Mouse (Mus musculus) spleen, embryonic (tissue): ENCODE measurements around the gene Mapt.

ENCODE experiments used
- CTCF ChIA-PET: fragments of 350-600 bp; sonication (Branson Sonifier 250); formaldehyde crosslinking; loops from one replicate; lab custom pipeline; 2022; lab: Charles Lee

Mapt gene

DNA sequence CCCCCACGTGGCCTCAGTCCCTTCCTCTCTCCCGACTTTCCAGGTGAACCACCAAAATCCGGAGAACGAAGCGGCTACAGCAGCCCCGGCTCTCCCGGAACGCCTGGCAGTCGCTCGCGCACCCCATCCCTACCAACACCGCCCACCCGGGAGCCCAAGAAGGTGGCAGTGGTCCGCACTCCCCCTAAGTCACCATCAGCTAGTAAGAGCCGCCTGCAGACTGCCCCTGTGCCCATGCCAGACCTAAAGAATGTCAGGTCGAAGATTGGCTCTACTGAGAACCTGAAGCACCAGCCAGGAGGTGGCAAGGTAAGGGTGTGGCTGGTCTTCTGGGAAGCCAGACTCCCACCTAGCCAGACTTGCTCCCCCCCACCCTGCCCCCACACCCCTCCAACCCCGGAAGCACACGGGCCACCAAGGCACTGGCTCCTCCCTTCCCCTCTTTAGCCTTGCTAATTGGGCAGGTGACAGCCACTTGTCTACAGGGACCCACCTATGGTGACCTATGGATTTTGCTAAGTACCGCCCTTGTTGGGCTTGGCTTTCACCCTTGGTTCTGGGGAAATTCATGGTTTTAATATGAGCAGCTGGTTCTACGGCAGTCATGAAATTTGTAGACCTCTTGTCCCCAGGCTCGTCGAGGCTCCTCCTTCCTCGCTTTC lies 79.2 kb downstream of the Mapt start:
- CTCF ChIA-PET, result no interaction called here

DNA sequence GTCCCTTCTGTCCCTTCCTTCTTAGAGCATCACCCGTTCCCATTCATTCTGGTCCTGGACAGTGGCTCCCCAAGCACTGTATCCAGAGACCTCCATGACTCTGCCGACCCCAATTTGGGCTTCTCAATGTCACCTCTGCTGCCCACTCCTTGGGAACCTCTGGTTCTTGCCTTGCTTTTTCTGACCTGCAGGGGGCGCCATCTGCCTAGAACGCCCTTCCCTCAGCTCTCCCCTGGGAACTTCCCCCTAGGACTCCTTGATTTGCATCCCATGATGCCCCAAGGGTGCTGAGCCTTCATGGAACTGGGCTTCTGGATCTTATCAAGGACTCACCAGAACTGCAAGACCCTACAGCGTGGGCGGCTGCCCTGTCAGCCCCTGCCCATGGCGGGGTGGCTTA lies 80.5 kb downstream of the Mapt start:
- CTCF ChIA-PET, result no interaction called here

DNA sequence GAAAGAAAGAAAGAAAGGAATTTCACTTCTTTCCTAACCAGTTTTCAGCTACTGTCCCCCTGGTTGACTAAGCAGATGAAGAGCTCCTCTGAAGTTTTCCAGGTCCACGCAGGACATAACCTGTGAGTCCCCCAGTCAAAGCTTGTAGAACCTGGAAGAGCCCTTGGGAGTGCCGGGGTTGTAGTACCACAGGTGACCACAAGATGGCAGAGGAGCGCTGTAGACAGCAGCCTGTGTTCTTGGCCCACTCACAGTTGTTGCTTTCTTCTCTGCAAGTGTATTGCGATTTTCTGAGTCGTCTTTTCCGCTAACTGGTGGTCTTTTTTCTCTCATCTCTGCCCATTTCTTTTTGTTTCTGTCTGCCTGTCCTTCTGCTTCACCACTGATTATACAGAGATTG lies 84.5 kb downstream of the Mapt start:
- CTCF ChIA-PET, result interaction anchor here (0.5 to 0.7 kb wide), 4 partner anchors 28 to 152 kb away, joined by 4 to 7 read pairs (median 5); partner anchors contain the start of gene Kansl1

DNA sequence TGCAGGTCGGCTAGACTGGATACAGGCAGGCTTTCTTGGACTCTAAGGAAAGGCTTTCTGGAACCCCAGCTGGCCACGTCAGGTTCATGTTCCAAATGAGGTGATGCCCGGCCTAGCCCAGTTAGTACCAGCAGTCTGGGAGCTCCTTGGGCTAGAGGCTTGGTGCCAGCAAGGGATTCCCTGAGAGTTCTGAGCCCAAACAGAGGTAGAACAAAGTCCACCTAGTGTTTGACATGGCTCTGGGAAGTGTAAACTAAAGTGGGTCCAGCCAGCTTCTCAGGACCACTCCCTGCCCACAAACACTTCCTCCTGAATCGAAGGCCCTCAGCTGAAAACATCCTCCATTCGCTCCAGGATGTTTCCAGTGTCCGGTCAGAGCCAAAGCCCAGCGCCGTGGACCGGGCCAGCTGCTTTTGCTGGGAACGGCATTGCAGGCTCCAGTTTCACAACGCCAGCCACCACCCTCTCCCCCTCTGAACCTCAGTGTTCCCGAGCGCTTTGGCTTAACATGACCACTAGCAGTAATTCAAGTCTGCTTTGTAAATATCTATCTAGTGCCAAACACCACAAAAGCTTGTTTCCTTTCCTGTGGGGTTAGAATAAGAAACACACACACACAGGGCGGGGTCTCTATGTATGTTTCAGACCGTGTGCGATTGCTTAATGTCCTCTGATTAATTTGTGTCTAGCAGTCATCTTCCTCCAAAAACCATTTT lies 85.7 kb downstream of the Mapt start:
- CTCF ChIA-PET, result interaction anchor here (0.8 to 1.4 kb wide), 3 partner anchors 56 to 143 kb away, joined by 3 to 4 read pairs (median 3); no protein-coding TSS in a partner anchor

DNA sequence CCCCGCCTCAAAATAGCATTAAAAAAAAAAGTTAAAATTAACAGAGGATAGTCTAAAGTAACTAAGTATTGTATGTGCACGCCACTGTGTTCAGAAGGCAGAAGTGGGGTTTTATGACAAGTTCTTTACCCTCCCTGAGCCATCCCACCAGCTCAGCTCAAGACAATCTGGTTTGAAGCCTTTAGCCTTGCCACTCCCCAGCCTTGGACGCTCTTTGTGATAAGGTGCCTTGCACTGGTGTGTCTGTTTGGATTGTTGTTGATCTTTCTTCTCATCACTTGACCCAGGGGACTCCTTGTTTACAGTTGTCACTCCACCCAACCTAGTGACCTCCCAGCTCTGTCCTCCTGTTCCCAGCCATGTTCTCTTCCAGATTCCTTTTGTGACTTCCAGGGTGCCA lies 86.4 kb downstream of the Mapt start:
- CTCF ChIA-PET, result interaction anchor here (1.4 kb wide), 1 partner anchor 142 kb away, joined by 3 read pairs; no protein-coding TSS in a partner anchor

DNA sequence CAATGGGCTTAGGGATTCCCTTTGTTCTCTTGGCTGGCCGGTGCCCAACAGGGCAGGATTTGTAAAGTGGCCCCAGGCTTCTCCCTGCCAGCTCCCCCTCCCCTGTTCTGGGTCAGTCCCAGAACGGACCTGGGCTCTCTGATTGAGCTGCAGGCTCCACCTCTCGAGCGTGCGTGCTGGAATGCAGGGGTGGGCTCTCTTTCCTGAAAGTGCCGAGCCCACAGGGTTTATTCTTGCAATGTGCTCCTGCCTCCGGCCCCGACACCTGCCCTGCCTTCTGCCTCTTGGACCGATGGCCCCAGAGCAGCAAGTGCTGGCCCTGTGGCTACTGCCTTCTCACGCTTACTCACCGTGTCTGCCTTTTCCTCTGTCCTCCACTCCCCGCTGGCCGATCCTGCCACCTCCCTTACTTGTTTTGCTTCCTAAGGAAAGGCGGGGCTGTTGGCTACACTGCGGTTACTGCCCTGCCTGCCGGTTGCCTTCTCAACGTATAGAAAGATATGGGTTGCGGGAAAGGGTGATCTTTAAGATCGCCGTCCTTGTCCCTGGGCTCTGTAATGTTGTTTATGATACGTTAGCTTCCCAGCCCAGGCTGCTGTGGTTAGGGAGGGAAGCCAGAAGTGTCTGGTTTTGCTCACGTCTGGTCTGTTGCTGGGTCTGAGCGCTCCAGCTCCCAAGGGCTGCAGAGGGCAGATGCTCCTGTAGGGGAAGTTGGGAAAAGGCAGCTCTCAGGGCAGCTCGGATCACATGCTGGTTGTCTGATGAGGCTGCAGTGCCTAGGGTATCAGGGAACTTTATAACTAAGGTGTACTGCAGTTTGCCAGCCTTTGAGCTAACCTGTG lies 88.0 kb downstream of the Mapt start:
- CTCF ChIA-PET, result no interaction called here

DNA sequence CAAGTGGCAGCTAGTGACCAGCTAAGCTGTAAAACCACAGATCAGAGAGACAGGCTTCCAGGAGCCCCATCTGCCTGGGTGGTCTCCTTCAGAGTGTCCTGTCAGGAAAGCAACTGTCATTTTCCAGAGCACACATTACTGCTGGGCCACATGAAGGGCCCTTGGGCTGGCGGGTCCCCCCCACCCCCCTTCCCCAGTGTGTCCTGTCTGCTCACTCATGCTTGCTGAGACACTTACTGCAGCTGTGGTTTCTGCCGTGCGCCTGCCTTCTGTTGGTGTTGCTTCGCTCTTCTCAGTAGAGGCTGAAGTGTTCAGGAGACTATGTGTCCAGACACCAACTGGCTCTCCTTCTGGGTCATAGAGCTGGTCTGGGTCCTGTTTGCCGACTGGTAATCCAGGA lies 89.3 kb downstream of the Mapt start:
- CTCF ChIA-PET, result no interaction called here

DNA sequence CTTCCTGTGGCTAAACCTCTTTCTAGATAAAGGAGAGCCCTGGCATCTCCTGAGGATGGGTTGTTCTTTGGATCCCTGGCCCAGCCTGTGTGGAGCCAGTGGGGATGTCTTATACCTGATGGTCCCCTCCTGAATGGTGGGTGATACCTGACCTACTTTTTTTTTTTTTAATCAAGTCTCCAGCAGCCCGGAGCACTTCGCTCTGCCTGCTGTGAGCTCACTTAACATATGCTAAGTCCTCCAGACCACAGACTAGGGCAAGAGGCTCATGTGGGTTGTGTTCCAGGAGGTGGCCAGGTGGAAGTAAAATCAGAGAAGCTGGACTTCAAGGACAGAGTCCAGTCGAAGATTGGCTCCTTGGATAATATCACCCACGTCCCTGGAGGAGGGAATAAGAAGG lies 91.0 kb downstream of the Mapt start:
- CTCF ChIA-PET, result no interaction called here

DNA sequence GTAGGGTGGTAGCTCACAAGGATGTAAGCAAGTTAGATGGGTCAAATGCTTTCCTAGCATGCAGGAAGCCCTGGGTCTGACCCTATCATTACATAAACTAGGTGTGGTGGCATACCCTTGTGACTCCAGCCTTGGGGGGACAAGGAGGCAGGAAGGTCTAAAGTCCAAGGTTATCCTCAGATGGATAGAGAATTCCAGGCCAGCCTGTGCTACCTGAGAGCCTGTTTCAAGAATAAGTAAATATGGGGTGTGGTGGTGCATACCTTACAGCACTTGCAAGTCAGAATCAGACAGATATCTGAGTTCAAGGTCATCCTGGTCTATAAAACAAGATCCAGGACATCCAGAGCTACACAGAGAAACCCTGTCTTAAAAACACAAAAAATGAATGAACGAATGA lies 96.3 kb downstream of the Mapt start:
- CTCF ChIA-PET, result no interaction called here

DNA sequence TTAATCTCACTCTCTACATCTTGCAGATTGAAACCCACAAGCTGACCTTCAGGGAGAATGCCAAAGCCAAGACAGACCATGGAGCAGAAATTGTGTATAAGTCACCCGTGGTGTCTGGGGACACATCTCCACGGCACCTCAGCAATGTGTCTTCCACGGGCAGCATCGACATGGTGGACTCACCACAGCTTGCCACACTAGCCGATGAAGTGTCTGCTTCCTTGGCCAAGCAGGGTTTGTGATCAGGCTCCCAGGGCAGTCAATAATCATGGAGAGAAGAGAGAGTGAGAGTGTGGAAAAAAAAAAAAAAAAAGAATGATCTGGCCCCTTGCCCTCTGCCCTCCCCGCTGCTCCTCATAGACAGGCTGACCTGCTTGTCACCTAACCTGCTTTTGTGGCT lies 96.8 kb downstream of the Mapt start:
- CTCF ChIA-PET, result no interaction called here

DNA sequence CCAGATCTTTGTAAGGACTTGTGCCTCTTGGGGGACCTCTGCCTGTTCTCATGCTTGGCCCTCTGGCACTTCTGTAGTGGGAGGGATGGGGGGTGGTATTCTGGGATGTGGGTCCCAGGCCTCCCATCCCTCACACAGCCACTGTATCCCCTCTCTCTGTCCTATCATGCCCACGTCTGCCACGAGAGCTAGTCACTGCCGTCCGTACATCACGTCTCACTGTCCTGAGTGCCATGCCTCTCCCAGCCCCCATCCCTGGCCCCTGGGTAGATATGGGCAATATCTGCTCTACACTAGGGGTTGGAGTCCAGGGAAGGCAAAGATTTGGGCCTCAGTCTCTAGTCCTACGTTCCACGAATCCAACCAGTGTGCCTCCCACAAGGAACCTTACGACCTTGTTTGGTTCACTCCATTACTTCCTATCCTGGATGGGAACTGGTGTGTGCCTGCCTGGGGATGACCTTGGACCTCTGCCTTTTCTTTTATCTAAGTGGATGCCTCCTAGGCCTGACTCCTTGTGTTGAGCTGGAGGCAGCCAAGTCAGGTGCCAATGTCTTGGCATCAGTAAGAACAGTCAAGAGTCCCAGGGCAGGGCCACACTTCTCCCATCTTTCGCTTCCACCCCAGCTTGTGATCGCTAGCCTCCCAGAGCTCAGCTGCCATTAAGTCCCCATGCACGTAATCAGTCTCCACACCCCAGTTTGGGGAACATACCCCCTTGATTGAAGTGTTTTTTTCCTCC lies 98.2 kb downstream of the Mapt start:
- CTCF ChIA-PET, result no interaction called here

DNA sequence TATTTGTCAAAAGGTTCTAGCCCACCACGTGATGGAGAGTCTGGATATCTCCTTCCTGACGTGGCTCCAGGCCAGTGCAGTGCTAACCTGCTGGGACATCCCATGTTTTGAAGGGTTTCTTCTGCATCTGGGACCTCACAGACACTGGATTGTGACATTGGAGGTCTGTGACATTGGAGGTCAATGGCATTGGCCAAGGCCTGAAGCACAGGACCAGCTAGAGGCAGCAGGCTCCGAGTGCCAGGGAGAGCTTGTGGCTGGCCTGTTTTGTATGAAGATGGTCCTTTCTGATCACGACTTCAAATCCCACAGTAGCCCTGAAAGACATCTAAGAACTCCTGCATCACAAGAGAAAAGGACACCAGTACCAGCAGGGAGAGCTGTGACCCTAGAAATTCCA lies 99.0 kb downstream of the Mapt start:
- CTCF ChIA-PET, result no interaction called here

DNA sequence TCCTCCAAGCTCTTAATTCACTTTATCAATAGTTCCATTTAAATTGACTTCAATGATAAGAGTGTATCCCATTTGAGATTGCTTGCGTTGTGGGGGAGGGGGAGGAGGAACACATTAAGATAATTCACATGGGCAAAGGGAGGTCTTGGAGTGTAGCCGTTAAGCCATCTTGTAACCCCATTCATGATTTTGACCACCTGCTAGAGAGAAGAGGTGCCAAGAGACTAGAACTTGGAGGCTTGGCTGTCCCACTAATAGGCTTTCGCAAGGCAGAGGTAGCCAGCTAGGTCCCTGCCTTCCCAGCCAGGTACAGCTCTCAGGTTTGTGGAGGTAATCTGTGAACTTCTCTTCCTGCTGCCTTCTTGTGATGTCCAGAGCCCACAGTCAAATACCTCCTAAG lies 100.0 kb downstream of the Mapt start:
- CTCF ChIA-PET, result no interaction called here

DNA sequence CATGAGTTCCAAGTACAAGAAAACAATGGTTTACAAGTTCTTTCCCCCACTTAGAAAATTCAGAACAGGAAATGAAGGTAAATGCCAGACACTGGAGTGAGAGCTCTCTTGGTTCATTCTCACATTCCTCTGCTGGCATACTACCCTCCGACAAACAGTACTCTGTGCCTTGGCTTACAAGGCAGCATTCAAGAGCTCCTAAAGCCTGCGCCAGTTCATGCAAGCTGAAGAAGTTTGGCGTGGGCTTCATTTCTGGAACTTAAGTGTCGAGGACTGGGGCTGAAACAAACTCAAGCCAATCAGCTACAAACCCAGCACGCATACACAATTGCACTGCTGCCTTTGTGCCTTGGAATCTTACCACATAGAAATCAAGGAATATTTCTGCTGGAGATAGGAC lies 100.9 kb downstream of the Mapt start:
- CTCF ChIA-PET, result no interaction called here

DNA sequence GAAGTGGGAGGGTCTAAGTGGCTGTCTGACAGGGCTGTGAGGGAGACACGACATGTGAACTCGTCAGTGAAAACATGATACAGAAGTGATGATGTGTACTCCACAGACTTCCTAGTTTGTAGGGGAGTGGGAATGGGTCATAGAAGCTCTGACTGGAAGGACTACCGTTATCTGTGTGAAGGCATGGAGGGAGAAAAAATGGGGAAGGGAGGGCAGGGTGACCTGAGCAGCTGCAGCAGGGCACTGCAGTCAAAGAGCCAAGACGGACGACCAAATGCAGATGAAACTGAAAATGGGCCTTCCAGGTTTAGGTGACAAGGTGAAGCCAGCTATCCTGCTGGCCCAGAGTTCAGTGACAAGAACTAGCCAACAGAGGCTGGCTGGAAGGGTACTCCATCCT lies 102.9 kb downstream of the Mapt start:
- CTCF ChIA-PET, result no interaction called here

DNA sequence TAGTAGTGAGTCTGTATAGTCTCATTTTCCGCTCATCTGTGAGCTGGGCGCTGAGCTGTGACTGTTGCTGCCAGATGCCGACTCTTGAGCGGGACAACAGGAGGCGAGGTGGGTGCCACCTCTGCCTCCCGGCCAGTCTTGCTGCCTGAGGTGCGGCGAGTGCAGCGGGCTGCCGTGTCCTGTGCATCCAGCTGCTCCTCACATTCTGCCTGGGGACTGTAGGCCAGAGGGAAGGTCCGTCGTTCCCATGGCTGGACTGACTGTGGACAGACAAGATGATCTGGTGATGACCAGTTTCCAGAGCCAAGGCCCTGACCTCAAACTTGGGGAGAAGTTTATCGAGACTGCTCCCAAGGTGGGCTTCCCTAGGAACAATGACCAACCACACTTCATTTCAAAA lies 103.8 kb downstream of the Mapt start:
- CTCF ChIA-PET, result no interaction called here

DNA sequence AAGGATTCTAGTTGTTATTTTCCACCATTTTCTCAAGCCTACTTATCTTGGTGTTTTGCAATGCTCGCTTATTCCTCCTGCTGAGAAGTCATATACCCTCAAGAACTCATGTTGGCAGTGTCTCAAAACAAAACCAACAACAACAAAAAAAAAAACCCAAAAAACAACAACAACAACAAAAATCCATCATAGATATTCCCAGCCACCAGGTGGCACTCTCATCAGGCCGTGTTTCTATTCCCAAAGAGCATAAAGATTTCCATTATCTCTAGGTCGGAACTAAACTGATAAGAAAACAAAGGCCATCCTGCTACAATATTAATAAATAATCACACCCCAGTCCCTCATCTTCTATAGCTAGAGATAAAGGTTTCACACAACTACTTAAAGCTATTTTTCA lies 115.7 kb downstream of the Mapt start:
- CTCF ChIA-PET, result interaction anchor here (0.6 kb wide), 1 partner anchor 10 kb away, joined by 4 read pairs; no protein-coding TSS in a partner anchor

DNA sequence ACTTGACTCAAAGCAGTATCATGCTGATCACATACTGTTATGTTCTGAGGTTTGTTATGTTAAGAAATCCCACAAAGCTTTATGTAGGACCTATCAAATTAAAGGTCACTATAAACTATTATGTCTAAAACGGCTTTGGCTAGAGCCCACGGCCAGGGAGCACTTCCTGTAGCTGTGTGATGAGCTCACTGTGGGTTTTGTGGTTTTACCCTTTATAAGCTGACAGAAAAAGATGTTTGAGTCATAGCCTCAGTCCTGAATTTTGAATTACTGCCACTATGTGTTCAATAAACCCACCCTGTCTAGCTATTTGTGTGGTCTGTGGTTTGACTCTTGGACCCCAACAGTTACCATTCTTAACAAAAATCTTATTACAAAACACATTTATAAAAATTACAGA lies 130.6 kb downstream of the Mapt start:
- CTCF ChIA-PET, result interaction anchor here (0.6 kb wide), 2 partner anchors 10 to 354 kb away, joined by 5 to 6 read pairs; no protein-coding TSS in a partner anchor

DNA sequence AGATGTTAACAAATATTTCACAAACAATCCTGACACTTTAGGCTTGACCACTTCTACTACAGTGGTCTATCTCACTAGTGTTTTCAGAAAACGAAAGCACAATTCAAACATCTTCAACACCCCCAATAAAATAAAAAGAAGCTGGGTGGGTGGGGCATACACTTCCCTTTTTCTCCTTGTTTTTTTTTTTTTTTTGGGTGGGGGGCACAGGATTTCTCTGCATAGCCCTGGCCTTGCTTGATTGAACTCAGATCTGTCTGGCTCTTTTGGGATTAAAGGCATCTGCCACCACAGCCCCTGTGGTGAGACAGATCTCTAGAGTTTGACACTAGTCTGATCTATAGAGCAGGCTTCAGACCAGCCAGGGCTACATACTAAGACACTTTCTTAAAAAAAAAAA lies 131.5 kb downstream of the Mapt start:
- CTCF ChIA-PET, result interaction anchor here (0.6 to 1.1 kb wide), 3 partner anchors 15 to 1417 kb away, joined by 3 to 9 read pairs (median 4); no protein-coding TSS in a partner anchor

DNA sequence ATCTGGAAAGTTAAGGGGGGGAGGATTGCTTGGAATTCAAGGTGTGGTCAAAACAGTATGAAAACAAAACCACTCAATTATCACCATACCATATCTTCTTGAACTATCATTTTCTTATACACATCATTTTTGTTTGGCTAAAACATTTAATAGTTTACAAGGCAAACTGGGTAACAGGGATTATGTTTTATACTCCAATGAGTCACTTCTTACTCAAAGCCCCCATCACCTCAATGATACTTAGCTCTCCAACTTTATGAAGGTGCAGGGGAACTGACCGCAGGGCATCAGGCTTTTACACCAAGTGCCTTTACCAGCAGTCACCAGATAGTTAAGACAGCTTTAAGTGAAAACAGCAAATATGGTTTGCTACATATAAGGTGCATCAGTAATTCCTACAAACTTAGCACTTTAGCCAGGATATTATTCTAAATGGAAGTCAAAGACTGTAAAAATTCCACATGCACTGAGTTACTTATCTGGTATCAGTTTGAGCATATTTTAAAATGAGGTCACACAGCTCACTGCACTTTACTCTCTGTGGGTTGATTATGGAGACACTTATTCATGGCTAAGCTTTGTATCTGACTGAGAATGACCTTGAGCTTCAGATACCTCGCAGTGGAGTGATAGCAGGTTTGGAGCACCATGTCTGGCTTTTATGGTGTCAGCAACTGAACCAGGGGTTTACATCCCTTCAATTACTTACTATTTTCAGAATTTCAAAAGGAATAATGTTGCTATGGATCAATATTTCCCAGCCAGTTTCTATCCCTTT lies 132.8 kb downstream of the Mapt start:
- CTCF ChIA-PET, result interaction anchor here (1.0 kb wide), 1 partner anchor 9 kb away, joined by 3 read pairs; no protein-coding TSS in a partner anchor
